Mouse (Mus musculus): ENCODE results near the gene Mecom.
"Not testable (repeated sequence)": the region's sequence is repeated elsewhere in the genome, so short reads cannot be mapped to it uniquely, and the experiment has no call there.

Mecom gene

DNA sequence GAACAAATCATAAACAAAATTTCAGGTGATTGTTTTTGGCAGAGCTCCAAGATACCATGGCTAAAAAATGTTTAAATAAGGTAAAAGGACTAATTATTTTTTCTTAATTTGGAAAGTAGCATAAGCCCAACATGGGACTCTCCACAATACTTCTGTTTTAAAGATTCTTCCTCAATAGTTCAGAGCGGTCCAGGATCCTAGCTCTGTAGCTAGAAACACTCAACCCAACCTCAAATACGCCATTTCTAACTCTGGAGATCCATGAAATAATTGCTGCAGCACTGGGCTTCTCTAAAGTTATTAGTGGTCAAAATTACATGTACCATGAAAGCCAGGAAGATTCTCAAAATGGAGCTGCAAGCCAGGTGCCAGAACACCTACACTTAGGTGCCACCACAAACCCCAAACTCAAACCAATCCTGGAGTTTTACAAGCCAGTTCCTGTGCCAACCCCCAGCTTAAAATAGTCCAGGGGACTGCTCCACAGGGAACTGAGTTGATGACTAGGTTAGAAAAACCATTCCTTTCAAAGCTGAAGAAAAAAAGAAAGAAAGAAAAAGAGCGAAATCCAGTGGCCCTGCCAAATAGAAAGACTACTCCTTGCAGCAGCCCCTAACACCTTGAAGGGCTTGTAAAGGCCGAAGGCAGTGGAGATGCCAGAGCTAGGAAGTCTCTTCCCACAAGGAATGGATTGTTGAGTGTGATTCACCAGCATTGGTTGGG is 102.4 kb downstream of the Mecom start:
- no peak for DNase-seq (ENCODE audit: low spot score)

DNA sequence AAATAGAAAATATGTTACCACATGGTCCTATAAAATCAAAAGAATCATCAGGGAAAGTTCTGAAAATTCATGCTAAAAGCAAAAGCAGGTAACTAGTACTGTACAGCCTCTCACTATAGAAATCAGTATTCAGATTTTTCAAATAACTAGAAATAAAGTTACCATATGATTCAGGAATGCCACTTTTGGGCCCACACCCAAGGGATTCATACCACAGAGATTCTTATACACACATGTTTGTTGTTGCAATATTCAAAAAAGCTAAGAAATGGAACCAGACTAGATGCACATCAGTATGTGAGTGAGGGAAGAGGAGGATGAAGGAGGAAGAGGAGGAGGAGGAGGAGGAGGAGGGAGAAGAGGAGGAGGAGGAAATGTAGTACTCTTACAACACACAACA is 106.2 kb downstream of the Mecom start:
- DNase-seq (ENCODE audit: low spot score): no peak

DNA sequence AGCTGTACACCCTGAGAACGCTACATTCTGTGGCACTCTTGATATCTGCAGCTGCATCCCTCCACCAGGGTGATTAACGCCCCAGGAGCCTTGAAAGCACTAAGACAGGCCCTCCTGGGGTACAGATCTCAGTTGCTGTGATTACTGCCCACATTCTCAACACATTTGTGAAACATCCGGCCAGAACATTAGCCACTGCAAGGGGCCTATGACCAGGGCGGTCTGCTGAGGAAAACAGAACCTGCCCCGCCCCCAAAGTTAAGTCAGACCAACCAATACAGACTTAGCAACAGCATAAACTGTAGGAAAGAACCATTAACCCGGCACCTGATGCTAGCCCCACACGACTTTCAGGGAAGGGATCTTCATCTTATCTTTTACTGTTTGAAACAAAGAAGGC is 109.8 kb downstream of the Mecom start:
- no peak for DNase-seq (ENCODE audit: low spot score)

- DNase-seq (ENCODE audit: low spot score): no peak
Measured at GRCm38 (mm10) chr3:30436561-30436960, 111.2 kb downstream of the Mecom start.

DNA sequence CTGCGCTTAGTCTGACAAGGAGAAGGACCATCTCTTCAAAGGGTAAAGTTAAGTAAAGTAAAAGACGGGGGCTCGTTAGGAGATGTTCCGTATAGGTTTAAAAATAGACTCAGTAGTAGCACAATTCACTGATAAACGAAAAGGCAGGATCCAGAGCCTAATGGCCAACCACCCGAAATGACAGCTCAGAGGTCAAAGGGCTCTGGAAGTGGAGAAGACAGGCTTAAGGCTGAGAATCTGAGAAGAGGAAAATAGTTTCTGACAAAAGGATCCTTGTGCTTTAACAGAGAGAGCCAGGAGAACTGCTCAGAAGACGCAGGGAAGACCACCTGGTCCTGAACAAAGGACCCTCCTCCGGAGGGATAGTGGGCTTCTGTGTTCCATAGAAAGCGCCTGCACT is 111.7 kb downstream of the Mecom start:
- no peak for DNase-seq (ENCODE audit: low spot score)

GRCm38 (mm10) chr3:30428877-30429276 is 118.9 kb downstream of the Mecom start:
- no peak for DNase-seq (ENCODE audit: low spot score)

DNA sequence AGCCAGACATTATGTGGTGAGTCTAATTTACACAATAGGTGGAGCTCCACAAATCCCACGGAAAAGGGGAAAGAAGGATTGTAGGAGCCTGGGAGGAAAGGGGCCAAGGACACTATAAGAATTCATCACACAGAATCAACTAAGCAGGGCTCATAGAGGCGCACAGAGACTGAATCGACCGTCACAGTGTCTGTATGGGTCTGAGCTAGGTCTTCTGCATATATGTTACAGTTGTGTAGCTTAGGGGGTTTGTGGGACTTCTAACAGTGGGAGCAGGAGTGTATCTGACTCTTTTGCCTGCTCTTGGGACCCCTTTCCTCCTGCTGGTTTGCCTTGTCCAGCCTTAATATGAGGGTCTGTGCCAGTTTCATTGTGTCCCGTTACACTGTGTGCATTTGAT is 123.8 kb downstream of the Mecom start:
- DNase-seq (ENCODE audit: low spot score): no peak

DNA sequence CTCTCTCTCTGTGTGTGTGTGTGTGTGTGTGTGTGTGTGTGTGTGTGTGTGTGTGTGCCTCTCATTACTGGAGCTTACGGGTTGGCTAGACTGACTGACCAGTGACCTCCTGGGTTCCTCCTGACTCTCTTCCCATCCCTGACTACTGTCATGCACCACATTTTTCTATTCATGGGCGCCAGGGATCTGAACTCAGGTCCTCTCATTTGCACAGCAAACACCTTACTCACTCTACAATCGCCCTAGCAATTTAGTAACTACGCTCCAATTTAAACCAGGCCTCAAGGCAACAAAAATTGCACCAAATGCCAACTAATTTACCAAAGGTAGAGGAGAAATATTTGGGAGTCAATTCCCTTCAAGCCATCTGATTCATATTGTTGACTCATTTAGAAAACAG is 125.9 kb downstream of the Mecom start:
- not testable (repeated sequence) for DNase-seq (ENCODE audit: low spot score)

- no peak for DNase-seq (ENCODE audit: low spot score)
Measured at GRCm38 (mm10) chr3:30420899-30421298, 126.9 kb downstream of the Mecom start.

- DNase-seq (ENCODE audit: low spot score): no peak
Measured at GRCm38 (mm10) chr3:30414173-30414572, 133.6 kb downstream of the Mecom start.

- DNase-seq (ENCODE audit: low spot score): no peak
Measured at GRCm38 (mm10) chr3:30410778-30411177, 137.0 kb downstream of the Mecom start.

DNA sequence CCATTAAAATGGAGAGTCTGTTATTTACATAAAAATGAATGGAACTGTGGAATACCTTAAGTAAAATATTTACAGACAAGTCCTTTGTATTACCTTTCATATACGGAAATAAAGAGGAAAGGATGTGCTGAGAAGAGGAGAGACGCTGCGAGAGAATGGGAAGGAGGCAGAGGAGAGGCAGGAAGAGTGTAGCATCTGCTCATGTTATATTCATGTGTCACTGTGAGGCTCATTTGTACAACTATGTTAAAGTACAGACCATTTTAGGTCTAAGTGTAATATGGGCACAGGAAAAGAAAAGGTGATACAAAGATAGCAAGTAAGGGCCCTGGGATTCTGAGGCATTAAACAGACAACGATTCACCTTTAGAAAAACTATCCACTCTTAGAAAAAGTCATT is 143.0 kb downstream of the Mecom start:
- no peak for DNase-seq (ENCODE audit: low spot score)

DNA sequence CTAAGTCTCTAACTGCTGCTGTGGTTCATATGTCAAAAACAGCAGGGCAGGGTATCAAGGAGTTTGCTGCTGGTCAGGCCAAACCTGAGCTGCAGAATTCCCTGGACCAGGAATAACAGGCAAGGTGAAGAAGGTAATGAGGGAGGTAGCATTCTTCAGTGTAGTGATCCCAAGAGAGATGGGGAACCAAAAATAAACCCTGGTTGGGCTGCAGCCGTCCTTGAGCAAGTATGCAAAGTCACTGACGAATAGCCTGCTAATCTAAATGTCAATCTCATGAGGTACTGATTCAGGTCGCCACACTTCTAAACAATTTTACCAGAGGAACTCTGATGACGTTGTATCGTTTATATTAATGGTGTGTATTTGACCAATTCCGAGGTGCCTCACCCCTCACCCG is 148.9 kb downstream of the Mecom start:
- no peak for DNase-seq (ENCODE audit: low spot score)

DNA sequence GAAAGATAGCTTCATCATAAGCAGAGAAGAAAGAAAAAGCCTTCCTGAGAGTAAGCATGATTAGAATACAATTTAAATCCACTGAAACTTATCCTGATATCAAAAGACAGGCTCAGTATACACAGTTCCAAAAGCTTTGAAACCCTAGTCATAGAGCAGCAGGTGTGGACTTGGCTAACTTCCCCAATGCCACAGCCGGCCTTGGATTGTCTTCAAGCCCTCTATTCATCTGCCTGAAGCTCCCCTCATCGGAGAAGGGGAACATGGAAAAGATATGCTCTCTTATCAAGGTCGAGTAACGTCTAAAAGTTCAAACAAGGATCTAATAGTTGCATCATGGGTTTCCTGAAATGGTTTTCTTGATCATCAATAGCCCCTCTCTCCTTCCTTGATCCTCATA is 152.9 kb downstream of the Mecom start:
- DNase-seq (ENCODE audit: low spot score): no peak

DNA sequence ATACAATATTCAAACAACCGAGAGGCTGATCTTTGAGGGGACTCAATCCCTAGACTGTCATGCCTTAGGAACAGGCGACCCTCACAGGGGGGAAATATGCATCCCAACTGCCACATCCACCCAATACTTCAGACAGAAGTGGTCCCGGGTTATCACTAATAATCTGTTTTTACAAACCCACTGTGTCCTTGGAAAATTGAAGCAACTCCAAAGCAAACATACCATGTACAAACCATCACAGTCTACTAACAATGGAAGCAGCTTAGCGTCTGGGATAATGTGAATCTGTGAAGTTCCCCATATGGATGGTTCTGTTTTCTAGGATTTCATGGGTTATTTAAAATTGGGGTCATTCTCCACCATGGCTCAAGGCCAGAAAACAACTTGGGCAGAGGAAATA is 155.1 kb downstream of the Mecom start:
- no peak for DNase-seq (ENCODE audit: low spot score)

DNA sequence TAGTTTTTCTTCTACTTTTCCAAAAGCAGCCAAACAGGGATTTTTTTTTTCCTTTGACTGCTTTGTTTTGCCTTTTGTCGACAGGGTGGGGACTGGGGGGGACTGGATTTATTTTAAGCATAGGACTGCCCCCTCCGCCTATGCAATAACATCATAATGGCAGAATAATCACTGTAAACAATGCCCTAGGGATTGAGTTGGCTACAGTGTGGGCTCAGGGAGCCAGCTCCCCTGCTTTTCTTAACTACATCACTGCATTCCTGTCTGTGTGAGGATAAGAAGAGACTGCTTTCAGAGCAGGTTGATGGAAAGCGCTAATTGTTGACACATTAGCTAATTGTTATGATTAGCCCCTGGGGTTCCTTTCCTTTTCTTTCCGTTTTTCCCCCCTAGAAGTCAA is 155.6 kb downstream of the Mecom start:
- no peak for DNase-seq (ENCODE audit: low spot score)

- DNase-seq (ENCODE audit: low spot score): no peak
Measured at GRCm38 (mm10) chr3:30390346-30390745, 157.5 kb downstream of the Mecom start.

DNA sequence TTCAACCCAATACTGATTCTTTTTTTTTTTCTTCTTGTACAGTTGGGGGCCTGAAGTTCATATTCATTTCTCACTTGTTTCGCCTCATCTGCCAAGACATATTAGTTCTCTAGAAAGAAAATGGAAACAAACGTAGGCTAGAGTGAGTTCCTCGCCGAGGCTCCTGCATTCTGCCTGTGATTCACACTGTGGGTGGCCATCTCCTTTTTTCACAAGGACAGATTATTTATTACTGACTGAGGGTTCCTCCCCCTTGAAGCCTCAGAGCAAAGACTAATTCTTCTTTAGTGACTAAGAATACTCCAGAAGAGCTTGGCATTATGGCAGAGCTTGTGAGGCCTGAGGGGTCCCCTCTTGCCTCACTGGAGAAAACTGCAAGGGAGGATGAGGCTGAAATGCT is 167.5 kb downstream of the Mecom start:
- DNase-seq (ENCODE audit: low spot score): no peak

DNA sequence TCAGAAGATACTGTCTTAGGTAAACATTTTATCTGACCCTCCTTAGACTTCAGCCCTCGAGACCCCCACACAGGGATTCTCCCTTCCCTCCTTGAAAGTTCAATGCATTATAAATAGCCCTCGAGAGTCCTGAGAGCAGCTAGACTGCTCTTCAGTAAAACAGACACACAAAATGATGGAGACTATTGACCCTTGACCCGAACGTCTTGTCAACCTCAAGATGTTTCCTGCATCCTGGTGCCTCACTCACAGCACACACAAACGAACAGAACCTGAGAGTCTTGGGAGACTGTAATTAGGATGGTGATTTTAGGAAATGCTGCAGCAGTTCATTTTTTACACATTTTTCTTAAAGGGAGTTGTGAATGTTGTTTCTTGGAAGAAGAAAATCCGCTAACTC is 168.5 kb downstream of the Mecom start:
- no peak for DNase-seq (ENCODE audit: low spot score)

- no peak for DNase-seq (ENCODE audit: low spot score)
Measured at GRCm38 (mm10) chr3:30371472-30371871, 176.3 kb downstream of the Mecom start.

GRCm38 (mm10) chr3:30370860-30371455 is 176.8 kb downstream of the Mecom start:
- DNase-seq (ENCODE audit: low spot score): no peak

DNA sequence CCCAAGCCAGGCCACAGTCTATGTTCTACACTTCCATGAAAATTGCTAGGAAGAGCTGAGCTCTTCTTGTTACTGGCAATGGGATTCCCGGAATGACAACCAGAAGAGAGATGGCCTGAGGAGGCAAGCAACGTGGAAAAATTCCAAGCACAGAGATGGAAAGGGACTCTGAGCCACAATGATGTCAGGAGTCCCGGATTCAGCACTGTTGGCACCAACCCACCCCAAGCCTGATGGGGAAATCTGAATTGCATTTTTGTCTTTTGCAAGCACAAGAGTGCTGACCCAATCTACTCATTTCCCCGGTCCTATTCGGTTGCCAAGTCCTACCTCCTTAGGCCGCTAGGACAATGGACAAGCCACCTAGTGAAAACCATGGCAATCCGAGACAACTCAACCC is 181.2 kb downstream of the Mecom start:
- no peak for DNase-seq (ENCODE audit: low spot score)

DNA sequence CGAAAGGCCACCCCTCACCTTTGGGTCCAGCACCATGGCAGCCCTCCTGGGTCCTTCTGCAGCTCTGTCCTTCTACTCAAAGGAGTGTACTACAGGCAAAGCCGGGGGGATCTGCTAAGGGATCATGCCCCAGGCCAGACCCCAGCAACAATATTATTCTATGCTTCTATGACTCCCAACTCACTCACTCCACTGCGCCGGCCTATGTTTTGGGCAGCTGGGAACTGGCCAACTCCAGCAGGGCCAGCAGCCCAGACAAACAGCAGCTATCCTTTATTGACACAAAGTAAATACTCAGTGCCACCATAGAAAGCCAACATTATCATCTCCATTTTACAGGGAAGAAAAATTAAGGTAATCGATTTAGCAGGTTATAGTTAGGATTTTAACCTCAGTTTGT is 186.6 kb downstream of the Mecom start:
- DNase-seq (ENCODE audit: low spot score): no peak

All from MN1 (cell line).